Mouse (Mus musculus) testis, adult 2 months (tissue): ENCODE data around the gene Nell2.

Experiments
- CTCF ChIP-seq: fragments of 200-500 bp; IDR thresholded peaks from 2 replicates; pipeline ENCODE4 v1.5.1; 2012; ENCODE audit warnings: low read depth, mild to moderate bottlenecking, inconsistent platforms, low read length, moderate library complexity; ENCODE audit not compliant: control insufficient read depth, insufficient read depth, insufficient replicate concordance
- POLR2A ChIP-seq: fragments of 200-500 bp; IDR thresholded peaks from 2 replicates; pipeline ENCODE4 v1.6.1; 2012; ENCODE audit warnings: low read depth, mild to moderate bottlenecking, inconsistent platforms, low read length, moderate library complexity; ENCODE audit not compliant: control insufficient read depth

GRCm38 (mm10) chr15:95368185-95368584 is 160.2 kb downstream of the Nell2 start:
- TF ChIP-seq CTCF (no peak), POLR2A (no peak)
